Mouse (Mus musculus) effector memory CD4-positive, alpha-beta T cell, adult 5 months (primary cell): ENCODE results near the gene Serpinb5. TPM values are rescaled to one million over a fixed set of nuclear protein-coding genes. Genes with fewer than 3 reads are reported as not detected.

Source experiments
- polyA plus RNA-seq: library from polyadenylated mRNA; unstranded; fragments of 100-300 nt; shearing (Covaris generic); gene quantifications from one replicate; pipeline ENCODE4 v1.2.1, GENCODE M21; 2017

Gene Serpinb5
- not detected for polyA plus RNA-seq

GRCm38 (mm10) chr1:106860847-106861246 lies at the start of gene Serpinb5:
Gene Serpinb5 (plus strand): TSS chr1:106861173.

Other genes starting within 250 kb of the Serpinb5 start
- gene Bcl2, start 146.9 kb upstream of the Serpinb5 start, polyA plus RNA-seq, result 147 TPM
- gene Kdsr, start 101.4 kb upstream of the Serpinb5 start, polyA plus RNA-seq, result 22.8 TPM
- 95.1 TPM for gene Vps4b, start 64.4 kb upstream of the Serpinb5 start, polyA plus RNA-seq
- not detected for gene Serpinb12, start 73.3 kb downstream of the Serpinb5 start, polyA plus RNA-seq
- not detected for gene Serpinb13, start 119.8 kb downstream of the Serpinb5 start, polyA plus RNA-seq
- not detected for gene Serpinb3a, start 191.1 kb downstream of the Serpinb5 start, polyA plus RNA-seq
- not detected for gene Serpinb3d, start 222.3 kb downstream of the Serpinb5 start, polyA plus RNA-seq